Mouse (Mus musculus) CH12.LX (cell line): Measurements from ENCODE around the gene Atxn7l3.
A peak's percentile ranks its signal among the peaks of the same experiment; 100 is the strongest.

Experiments
- CHD2 ChIP-seq: IDR thresholded peaks from 2 replicates; pipeline ENCODE4 v1.6.1; 2011; ENCODE audit warnings: low read length, improper control_type of control experiment
- CTCF ChIP-seq, 2 experiments: IDR thresholded peaks in 1 of 2; conservative IDR thresholded peaks in 1 of 2; 2 replicates each; pipeline ENCODE4 v1.5.1; 2011 to 2012; ENCODE audit warnings: low read depth in 2 of 2, low read length in 2 of 2, improper control_type of control experiment in 1 of 2, inconsistent platforms in 1 of 2, mild to moderate bottlenecking in 1 of 2, moderate library complexity in 1 of 2
- EP300 ChIP-seq: IDR thresholded peaks from 2 replicates; pipeline ENCODE4 v1.6.1; 2011; ENCODE audit warnings: low read length, improper control_type of control experiment
- HCFC1 ChIP-seq: IDR thresholded peaks from 2 replicates; pipeline ENCODE4 v1.6.1; 2012; ENCODE audit warnings: low read depth, mild to moderate bottlenecking, inconsistent platforms, low read length, improper control_type of control experiment
- KAT2A ChIP-seq: IDR thresholded peaks from 2 replicates; pipeline ENCODE4 v1.6.1; 2012; ENCODE audit warnings: low read length, improper control_type of control experiment, inconsistent platforms; ENCODE audit not compliant: insufficient replicate concordance
- MAFK ChIP-seq: IDR thresholded peaks from 2 replicates; pipeline ENCODE4 v1.6.1; 2011; ENCODE audit warnings: low read length, improper control_type of control experiment; ENCODE audit not compliant: insufficient replicate concordance
- MAX ChIP-seq: IDR thresholded peaks from 2 replicates; pipeline ENCODE4 v1.6.1; 2011; ENCODE audit warnings: low read length, improper control_type of control experiment
- MXI1 ChIP-seq: IDR thresholded peaks from 2 replicates; pipeline ENCODE4 v1.6.1; 2011; ENCODE audit warnings: mild to moderate bottlenecking, low read depth, low read length, improper control_type of control experiment
- POLR2A ChIP-seq: IDR thresholded peaks from 2 replicates; pipeline ENCODE4 v1.6.1; 2011; ENCODE audit warnings: low read depth, mild to moderate bottlenecking, improper control_type of control experiment, low read length
- TCF12 ChIP-seq: IDR thresholded peaks from 2 replicates; pipeline ENCODE4 v1.6.1; 2014; ENCODE audit warnings: low read depth, mild to moderate bottlenecking, inconsistent platforms, low read length, improper control_type of control experiment
- ZKSCAN1 ChIP-seq: IDR thresholded peaks from 2 replicates; pipeline ENCODE4 v1.6.1; 2012; ENCODE audit warnings: low read depth, inconsistent platforms, low read length, improper control_type of control experiment, borderline replicate concordance
- ZMIZ1 ChIP-seq: IDR thresholded peaks from 2 replicates; pipeline ENCODE4 v1.6.1; 2012; ENCODE audit warnings: low read depth, mild to moderate bottlenecking, inconsistent platforms, low read length, improper control_type of control experiment

DNA sequence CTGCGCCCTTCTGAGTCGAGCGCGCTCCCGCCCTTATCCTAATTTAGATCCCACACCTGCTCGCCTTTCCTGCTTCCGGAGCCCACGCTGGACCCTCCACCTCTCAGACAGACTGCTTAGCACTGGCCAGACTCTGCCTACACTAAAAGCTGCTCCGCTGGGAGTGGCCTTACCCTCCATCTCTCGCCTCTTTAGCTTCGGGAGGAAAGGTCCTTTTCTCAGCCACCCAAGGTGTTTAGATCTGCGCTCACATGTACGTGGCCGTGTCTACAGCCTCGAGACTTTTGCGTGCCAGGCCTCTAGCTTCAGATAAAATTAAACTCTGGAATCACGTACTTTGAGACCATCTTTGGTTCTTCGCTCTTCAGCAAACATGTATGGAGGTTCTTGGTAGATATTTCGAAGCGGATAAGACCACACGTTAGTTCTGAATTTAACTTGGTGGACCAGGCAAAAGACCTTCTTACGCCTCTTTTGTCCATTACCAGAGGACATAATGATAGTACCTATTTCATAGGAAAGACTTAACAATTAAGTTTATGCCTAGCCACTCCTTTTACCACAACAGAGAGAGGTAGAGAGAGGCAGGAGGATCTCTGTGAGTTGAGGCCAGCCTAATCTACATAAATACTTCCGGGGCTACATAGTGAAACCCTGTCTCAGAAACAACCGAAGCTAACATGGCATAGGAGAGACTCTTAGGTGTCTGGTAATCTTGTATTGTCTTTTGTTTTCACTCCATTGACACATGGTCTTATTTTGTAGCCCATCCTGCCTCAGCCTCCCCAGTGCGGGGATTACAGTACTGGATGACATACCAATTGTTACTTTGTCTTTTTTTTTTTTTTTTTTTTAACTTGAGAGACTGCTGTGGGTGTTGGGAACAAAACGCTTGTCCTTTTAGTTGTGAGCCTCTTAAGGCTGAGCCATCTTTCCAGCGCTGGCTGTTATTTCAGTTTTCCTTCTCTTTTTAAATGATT is 1.4 kb upstream of the Atxn7l3 start:
- no peak for TF ChIP-seq CTCF (conservative IDR thresholded peaks at IDR 0.05 in 1 of 2, IDR thresholded peaks at IDR 0.05 in 1 of 2; ENCODE audit: low read depth in 2 of 2, low read length in 2 of 2)
- no peak for TF ChIP-seq MAX
- TF ChIP-seq KAT2A: no peak
- no peak for TF ChIP-seq ZKSCAN1
- peak; percentile 34; the same call in 1 of the 2 replicates for TF ChIP-seq POLR2A
- TF ChIP-seq MAFK: no peak
- TF ChIP-seq ZMIZ1: no peak; the same call in 1 of the 2 replicates
- no peak for TF ChIP-seq EP300
- TF ChIP-seq HCFC1: peak; percentile 53
- TF ChIP-seq CHD2: peak; percentile 11; the same call in 1 of the 2 replicates
- TF ChIP-seq MXI1: peak; percentile 82
- peak; percentile 52 for TF ChIP-seq TCF12
